Mouse (Mus musculus) small intestine, adult 2 months (tissue): ENCODE results near the gene Tmem236. TPM values are rescaled to one million over a fixed set of nuclear protein-coding genes. Genes with fewer than 3 reads are reported as not detected.

Experiments used
- H3K27ac ChIP-seq: fragments of 200-500 bp; 2 replicates; pipeline ENCODE4 v1.5.1; 2012; ENCODE audit warnings: low read depth, low read length, control low read depth, inconsistent platforms; ENCODE audit not compliant: insufficient read depth
- H3K27me3 ChIP-seq: fragments of 200-500 bp; 2 replicates; pipeline ENCODE4 v1.6.1; 2012; ENCODE audit warnings: mild to moderate bottlenecking, moderate library complexity, low read length, inconsistent platforms; ENCODE audit not compliant: control insufficient read depth, insufficient read depth
- H3K36me3 ChIP-seq: fragments of 200-500 bp; 2 replicates; pipeline ENCODE4 v1.6.1; 2012; ENCODE audit warnings: mild to moderate bottlenecking, low read length, control low read depth, inconsistent platforms; ENCODE audit not compliant: control insufficient read depth, insufficient read depth
- H3K4me1 ChIP-seq: fragments of 200-500 bp; 2 replicates; pipeline ENCODE4 v1.6.1; 2012; ENCODE audit warnings: low read length, inconsistent platforms, mixed read lengths; ENCODE audit not compliant: control insufficient read depth, insufficient read depth, insufficient read length
- H3K4me3 ChIP-seq: fragments of 200-500 bp; 2 replicates; pipeline ENCODE4 v1.5.1; 2012; ENCODE audit warnings: low read depth, mild to moderate bottlenecking, control low read depth, inconsistent platforms, low read length, moderate library complexity
- CTCF ChIP-seq: fragments of 200-500 bp; IDR thresholded peaks from 2 replicates; pipeline ENCODE4 v1.5.1; 2012; ENCODE audit warnings: low read depth, mild to moderate bottlenecking, control low read depth, inconsistent platforms, low read length, moderate library complexity, mixed read lengths; ENCODE audit not compliant: insufficient replicate concordance, insufficient read length; ENCODE audit errors: extremely low read depth
- POLR2A ChIP-seq: fragments of 200-500 bp; IDR thresholded peaks from 2 replicates; pipeline ENCODE4 v1.6.1; 2012; ENCODE audit warnings: low read depth, mild to moderate bottlenecking, control low read depth, inconsistent platforms, low read length, moderate library complexity
- WGBS: fragments of 180-500 bp; shearing (Covaris S2); methylation state at CpG from one replicate; pipeline ENCODE4 v1.1.7; 2018; 5-methylcytosine and 5-hydroxymethylcytosine counted together
- polyA plus RNA-seq: library from polyadenylated mRNA; depleted of rRNA; stranded (reverse); fragments of >200 nt; gene quantifications from 2 replicates; pipeline ENCODE4 v1.2.3, GENCODE M21; 2012

Gene Tmem236
- polyA plus RNA-seq, 1 experiment: 36.8 TPM

DNA sequence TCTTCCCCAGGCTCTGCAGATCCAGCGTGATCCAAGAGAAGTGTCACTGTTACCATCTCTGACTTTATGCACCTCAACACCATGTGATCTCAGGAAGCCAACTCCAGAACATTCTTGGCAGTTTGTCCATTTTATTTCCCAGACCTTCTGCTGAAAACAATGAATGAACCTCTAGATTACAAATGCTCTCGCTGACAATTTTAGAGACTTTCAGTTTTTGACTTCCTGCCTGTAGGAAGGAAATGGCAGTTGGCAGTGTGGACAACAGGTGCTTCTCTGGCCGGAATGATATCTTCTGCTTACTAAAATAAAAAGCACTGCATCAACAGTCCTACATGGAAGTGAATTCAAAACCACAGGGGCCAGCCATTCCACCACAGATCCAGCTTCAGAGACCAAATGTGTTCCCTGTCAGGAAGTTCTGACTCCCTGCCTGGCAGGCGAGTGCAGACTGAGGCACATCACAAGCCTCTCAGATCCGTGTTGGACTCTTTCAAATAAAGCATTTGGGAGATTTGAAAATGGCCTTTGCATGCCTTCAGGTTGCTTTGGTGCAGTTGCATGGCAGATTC, 9.8 kb upstream of the Tmem236 start:
- no peaks in the 10 kb centered on the region for H3K36me3 ChIP-seq
- H3K27ac ChIP-seq: no peak overlapping the region
- no peaks in the 10 kb centered on the region for H3K27me3 ChIP-seq
- H3K4me3 ChIP-seq: no peak overlapping the region
- 72% methylated on average over 5 of the region's 5 CpGs for WGBS
- peaks cover 9% of the 10 kb centered on the region; the same call in 1 of the 2 replicates for H3K4me1 ChIP-seq
- no peak for TF ChIP-seq POLR2A
- no peak for TF ChIP-seq CTCF

DNA sequence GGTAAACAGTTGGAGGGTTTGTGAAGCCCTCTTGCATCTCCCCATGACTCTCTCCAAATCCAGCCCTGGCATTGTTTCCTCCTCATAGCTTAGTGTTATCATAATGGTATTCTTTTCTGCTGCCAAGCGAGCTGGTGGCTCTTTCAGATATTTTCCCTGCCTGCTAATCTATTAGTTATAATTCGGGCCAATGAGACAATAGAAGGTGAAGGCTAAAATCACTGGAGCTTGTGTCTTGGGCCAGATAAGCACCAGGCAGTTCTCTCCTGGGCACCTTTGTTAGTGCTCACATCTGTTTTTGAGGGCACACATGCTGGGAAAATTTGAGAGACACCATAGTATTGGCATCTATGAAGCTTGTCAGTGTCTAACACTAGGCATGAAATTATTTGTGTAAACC, 9.3 kb upstream of the Tmem236 start:
- WGBS: 72% methylated on average over 2 of the region's 2 CpGs
- H3K27ac ChIP-seq: no peak overlapping the region
- H3K27me3 ChIP-seq: no peaks in the 10 kb centered on the region
- H3K36me3 ChIP-seq: no peaks in the 10 kb centered on the region
- H3K4me1 ChIP-seq: peaks cover 9% of the 10 kb centered on the region; the same call in 1 of the 2 replicates
- TF ChIP-seq POLR2A (no peak), CTCF (no peak)
- no peak overlapping the region for H3K4me3 ChIP-seq

DNA sequence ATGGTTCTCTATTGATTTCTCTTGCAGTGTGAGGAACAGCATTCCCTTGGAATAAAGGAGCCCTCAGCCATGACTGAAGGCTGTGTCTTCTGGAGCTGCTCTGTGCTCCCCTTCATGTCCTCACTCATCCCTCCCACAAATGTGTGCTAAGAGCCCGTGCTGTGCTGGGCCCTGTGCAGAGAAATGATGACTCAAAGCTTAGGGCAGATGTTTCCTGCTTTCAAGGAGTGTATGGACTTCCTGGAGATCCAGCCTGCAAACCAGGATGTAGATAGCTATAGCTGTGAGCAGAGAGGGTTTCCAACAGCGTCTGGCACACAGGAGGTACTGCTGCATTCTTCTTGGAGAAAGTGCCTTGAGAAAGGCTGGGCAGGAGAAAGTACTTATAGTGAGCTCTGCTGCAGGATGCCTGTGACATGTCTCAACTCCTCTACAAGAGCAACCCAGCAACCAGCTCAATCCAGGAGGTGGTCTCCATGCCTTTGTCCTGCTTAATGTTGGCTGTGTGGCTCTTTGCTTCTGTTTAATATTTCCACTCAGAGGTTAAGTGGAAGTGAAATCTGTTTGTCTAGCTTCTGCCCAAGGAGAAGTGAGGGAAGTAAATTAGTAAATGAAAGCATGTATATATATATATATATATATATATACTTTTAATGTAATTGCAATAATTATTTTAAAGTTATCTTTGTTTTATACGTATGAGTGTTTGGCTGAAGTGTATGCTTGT, 8.5 kb upstream of the Tmem236 start:
- H3K36me3 ChIP-seq: no peaks in the 10 kb centered on the region
- WGBS: 28% methylated on average over 3 of the region's 3 CpGs
- H3K4me1 ChIP-seq: peaks cover 9% of the 10 kb centered on the region; the same call in 1 of the 2 replicates
- no peak for TF ChIP-seq CTCF
- H3K4me3 ChIP-seq: no peak overlapping the region
- no peak overlapping the region for H3K27ac ChIP-seq
- H3K27me3 ChIP-seq: no peaks in the 10 kb centered on the region

DNA sequence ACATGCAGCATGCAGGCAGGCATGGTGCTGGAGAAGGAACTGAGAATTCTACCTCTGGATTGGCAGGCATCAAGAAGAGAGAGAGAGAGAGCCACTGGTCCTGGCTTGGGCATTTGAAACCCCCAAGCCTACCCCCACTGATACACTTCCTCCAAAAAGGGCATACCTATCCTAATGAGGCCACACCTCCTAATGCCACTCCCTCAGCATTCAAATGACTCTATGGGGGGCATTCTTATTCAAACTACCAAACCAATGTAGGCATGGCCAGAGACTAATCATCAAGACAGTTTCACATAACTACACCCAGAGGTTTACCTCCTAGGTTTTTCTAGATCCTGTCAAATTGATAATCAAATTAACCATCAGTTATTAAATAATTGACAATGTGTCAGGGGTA, 6.6 kb upstream of the Tmem236 start:
- Histone ChIP-seq H3K27ac (no peak overlapping the region), H3K27me3 (no peaks in the 10 kb centered on the region), H3K36me3 (no peaks in the 10 kb centered on the region), H3K4me1 (peaks cover 9% of the 10 kb centered on the region; the same call in 1 of the 2 replicates), H3K4me3 (no peak overlapping the region)
- TF ChIP-seq POLR2A (no peak), CTCF (no peak)

DNA sequence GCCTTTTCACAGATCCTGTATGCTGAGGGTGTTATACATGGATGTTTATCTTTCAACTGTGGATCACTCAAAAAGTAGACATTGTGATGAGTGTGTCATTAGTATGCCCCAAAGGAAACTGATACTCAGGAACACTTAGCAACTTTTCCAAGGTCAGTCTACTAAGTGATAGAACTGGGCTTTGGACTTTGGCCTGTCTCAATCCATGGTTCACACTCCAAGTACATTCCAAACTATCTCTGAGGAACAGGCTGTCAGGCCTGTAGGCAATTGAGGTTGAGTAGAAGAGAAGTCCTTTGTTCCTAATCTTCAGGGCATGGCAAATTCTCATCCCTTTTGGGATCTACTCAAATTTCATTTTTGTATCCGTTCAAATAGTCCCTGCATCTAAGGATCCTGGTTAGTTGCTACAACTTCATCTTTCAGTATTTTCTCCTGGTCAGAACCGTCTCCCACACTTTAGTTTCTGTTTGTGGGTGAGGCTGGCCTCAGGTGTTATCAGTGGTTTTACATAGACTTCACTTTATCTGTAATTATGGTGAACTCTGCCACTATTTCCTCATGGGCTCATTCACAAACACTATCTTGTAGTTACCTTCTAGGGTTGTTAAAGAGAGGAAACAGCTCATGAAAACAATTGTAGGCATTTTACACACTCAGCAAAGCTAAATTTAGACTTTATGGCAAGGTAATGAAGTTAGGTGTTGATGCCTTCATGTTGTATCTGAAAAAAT, 2.3 kb downstream of the Tmem236 start:
- Histone ChIP-seq H3K36me3 (peaks cover 5% of the 10 kb centered on the region; the same call in 1 of the 2 replicates), H3K4me3 (no peak overlapping the region), H3K4me1 (peaks cover 7% of the 10 kb centered on the region; the same call in 1 of the 2 replicates), H3K27ac (peak overlapping the region; percentile 89), H3K27me3 (no peaks in the 10 kb centered on the region)
- TF ChIP-seq POLR2A: no peak
- no peak for TF ChIP-seq CTCF
- 29% methylated on average over 2 of the region's 2 CpGs for WGBS

DNA sequence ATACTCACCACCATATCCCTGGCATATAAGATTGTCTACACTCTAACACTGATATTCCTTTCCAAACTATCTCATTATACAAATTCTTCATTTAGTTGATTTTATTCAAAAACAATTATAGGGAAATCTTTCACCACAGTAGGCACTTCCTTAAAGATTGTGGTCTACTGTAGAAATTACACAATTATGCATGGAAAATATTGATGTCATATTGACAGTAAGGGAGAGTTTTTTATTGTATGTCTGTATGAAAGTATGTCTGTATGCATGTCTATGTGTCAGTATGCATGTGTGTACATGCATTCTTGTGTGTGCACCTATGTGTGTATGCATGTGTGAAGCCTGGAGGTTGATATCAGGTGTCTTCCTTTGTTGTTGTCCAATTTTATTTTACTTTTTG, 10.1 kb downstream of the Tmem236 start:
- Histone ChIP-seq H3K27me3 (no peaks in the 10 kb centered on the region), H3K36me3 (peaks cover 14% of the 10 kb centered on the region), H3K4me1 (peaks cover 3% of the 10 kb centered on the region; the same call in 1 of the 2 replicates), H3K27ac (no peak overlapping the region), H3K4me3 (no peak overlapping the region)
- no peak for TF ChIP-seq POLR2A
- no peak for TF ChIP-seq CTCF

DNA sequence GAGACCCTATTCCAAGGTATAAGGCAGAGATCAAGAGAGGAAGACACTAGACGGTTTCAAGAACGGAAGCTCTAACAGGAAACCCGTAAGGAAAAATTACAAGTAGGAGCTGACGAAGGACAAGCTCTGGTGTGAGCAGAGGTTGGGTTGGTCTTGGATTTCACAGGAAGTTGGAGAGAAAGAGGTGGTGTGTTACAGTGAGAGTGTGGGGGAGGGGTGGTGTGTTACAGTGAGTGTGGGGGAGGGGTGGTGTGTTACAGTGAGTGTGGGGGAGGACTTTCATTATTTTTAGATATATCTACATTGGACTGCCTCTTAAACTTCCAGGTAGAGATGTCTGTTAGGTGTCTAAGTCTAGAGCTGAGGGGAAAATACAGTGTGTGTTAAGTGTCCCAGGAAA, 16.4 kb downstream of the Tmem236 start:
- H3K4me1 ChIP-seq: peaks cover 2% of the 10 kb centered on the region; the same call in 1 of the 2 replicates
- no peak overlapping the region for H3K4me3 ChIP-seq
- TF ChIP-seq POLR2A: no peak
- TF ChIP-seq CTCF: no peak
- H3K36me3 ChIP-seq: peaks cover 14% of the 10 kb centered on the region
- no peak overlapping the region for H3K27ac ChIP-seq
- H3K27me3 ChIP-seq: no peaks in the 10 kb centered on the region
- 76% methylated on average over 4 of the region's 4 CpGs for WGBS
